Mouse (Mus musculus) adipocyte (in vitro differentiated cells): ENCODE results near the gene Hoxb3.

ENCODE experiments used
- DNase-seq: peaks from one replicate; pipeline ENCODE4 v3.0.0-alpha.2; 2016; ENCODE audit warnings: low spot score

Hoxb3 gene

DNA sequence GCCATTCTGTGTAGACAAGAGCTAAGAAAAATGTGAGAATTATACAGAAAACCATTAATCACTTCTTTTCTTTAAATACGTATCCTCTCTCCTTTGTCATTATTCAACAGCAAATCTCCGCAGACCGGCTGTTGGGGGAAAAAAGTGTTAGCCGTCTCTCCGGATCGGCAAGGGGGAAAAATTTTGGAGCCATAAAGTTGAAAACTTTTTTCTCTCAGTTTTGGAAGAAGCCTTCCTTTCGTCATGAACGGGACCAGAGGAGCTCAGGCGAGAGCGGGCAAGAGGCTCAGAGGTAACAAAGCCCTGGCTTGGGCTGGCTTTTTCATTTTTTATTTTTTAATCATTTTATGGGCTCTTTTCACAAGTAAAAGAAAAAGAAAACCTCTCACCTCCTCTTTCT, at the start of gene Hoxb3:
TSS of gene Hoxb3 (plus strand) at position 173 of the 400 bp plus-strand sequence.
- DNase-seq = no peak

DNA sequence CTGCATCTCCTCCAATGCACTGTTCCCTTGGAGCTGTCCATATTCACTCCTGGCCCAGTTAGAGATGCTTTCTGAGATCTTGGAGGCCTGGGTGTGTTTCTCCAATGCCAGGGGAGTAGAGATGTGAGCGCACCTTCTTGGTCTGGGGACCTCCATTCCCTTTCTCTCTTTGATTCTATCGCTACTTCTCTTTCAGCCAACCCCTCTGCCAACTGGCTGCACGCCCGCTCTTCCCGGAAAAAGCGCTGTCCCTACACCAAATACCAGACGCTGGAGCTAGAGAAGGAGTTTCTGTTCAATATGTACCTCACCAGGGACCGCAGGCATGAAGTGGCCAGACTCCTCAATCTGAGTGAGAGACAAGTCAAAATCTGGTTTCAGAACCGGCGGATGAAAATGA, 48.7 kb upstream of the Hoxb3 start:
- DNase-seq = no peak

DNA sequence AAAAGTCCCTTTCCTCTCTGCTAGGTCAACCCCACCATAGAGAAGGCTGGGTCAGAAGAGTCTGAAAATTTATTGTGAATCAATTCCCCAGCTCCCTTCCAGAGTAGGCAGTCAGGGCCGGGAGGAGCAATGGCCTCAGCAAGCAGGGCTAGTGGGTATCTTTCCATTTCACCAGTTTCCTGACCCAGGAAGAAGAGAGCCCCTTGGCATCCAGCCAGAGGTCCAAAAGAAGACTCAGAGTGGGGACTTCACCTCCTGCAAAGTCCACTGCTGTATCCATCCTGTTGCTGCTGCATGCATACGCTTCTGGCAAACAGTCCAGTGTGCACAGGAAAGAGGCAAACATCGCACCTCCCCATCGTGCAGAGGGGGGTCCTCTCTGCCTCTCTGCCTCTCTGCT, 47.2 kb upstream of the Hoxb3 start:
- DNase-seq = no peak

DNA sequence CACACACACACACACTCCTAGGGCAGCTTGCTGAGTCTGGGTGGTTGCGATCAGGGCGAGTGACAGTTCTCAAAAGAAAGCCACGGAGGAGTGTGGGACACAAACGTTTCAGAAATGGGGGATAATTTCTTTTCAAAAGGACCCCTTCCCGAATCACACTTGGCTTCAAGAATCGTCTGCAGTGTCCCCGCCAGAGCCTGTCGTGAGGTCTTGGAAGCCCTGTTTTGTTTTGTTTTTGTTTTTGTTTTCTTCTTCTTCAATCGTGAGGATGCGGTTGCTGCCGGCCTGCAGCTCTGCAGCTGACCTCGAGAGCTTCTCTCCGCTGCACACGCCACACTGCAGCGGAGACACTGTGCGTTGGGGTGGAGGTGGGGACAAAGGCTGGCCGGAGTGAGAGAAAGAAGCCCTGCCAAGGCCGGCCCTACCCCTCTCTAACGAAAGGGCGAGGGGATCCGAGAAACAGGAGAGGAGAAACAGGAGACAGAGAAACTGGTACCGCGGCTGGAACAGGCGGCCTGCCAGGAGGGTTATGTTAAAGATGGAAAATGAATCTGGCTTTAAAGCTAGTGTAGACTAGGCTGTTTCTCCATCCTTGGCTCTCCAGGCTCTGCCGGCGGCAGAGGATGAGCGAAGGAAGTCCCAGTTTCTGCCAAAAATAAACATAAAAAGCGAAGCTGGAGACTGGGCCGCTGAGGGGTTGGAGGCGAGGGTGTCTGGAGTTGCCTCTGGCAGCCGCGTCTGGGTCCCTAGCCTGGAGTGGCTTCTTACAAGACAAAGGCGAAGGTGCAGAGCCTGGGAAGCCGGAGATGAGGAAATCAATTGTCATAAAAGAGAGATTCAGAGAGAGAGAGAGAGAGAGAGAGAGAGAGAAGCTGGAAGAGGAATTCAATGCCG, 45.7 kb upstream of the Hoxb3 start:
- DNase-seq = no peak

DNA sequence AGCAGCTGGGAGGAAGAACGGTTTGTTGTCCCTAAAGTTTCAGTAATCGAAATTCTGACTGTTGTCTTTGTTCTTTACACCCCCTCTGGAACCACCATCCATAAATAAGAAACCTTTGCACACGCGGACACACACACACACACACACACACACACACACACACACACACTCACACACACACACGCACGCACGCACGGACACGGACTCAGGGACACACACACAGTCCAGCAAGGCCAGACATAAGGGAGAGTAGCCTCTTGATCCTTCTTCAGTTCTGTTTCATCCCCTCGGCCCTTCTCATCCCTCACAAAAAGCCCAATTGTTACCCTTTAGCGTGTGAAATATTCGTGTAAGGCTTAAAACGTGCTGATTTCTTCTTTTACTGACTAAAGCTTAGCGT, 44.8 kb upstream of the Hoxb3 start:
- no peak for DNase-seq

DNA sequence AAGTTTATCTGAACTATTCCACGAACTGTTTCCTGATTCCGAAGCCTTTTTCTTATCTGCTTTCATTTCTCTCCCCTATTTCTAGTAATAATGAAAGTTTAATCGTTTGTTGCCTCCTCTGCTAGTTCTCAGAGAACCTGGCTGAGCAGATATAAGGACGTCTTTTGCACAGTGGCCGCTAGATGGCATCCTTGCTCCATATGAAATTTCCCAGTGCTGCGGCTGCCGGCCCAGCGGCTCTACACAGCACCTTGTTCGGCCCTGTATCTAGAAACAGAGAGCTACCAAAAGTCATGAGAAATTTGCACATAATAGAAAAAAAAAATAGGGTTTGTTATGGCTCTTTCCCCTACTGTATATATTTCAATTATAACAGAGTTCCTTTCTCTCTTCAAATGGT, 44.4 kb upstream of the Hoxb3 start:
- DNase-seq = peak; percentile 88

DNA sequence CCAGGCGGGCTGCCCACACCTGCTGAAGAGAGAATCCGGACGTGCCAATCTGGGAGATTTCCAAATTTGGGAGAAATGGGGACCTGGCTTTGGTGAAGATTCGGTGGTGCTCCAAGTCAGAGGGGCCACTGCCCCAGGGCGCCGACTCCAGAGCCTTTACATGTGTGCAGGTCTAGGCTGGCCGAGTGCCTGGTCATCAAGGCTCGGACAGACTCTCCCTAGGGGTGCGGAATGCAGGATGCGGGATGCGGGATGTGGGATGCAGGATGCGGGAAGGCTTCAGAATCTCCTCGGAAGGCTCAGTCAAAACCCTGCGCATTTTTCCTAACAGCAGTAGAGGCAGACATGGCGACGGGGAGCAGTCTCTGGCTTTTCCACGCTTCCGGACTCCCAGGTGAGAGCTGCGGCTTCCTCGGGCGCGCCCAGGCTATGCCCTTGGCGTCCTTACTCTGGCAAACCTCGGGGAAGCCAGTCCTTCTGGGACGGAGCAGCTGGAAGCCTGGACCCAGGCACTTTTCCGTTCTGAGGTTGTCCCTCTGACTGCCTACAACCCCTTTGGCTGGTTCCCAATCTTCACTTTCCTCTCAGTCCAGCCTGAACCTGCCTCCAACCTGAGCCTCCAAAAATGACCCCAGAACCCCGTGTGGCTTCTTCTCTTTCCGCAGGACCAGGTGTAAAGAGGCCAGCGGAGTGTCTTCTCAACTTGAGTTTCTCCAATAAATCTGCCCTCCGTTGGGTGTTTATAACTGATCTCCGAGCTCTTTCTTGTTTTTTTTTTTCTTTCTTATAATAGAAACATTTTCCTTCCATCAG, 43.5 kb upstream of the Hoxb3 start:
- DNase-seq = no peak

DNA sequence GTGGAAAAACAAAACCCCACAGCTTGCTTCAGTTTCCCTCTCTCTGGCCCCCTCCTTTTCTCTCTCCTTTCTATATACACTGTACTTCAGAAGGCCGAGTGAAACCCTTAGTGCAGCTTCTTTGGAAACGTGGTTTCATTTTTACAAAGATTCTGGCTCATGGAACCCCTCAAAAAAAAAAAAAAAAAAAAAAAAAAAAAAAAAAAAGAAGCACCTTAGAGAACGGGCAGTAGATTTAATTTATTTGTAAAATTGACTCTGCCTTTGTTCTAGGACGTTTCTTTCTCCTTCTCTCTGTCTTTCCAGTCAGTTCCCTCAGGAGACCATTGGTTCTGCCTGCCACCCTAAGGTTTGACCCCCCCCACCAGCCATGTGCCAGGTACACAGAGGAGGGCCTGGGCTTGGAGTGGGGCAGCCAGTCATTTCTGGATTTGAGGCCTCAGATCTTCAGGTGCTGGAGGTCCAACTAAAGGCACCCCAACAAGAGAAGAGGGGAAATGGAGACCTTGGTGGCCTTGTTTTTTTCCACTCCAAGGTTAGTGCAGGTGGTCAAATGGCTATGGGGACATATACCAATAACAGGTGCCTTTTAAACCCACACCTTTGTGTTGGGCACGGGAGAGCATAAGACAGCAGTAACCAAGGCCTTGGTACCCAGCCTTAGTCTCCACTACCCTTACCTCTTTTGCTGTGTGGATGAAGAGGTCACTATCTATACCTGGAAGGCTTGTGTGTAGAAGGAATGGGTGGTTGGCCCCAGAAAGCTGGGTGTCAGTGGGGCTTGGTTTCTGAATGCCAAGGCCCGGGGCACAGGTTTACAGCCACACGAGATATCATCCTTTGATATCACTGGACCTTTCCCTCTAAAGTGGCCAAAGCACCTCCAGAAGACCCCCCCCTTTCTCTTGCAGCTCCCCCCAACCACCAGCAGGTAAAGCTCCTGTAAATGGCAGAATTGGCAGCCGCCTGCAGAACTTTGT, 42.4 kb upstream of the Hoxb3 start:
- DNase-seq = no peak

DNA sequence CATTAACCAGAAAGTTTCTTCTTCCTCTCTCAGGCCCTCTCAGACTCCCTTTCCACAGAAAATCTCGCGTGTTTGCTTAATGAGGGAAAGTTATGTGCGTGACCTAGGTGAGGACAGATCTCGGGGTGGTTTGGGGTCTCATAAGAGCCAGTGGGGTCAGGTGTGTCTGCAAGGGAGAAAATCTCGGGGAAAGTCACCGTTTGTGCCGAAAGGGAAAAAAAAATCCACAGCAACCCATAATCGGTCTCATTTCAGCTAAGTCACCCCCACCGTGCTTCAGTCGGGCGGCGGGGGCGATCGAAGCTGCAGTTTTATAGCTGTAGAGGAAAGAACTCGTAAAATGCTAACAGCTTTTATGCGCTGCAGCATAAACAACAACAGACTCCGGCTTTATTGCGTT, 41.7 kb upstream of the Hoxb3 start:
- DNase-seq = no peak

DNA sequence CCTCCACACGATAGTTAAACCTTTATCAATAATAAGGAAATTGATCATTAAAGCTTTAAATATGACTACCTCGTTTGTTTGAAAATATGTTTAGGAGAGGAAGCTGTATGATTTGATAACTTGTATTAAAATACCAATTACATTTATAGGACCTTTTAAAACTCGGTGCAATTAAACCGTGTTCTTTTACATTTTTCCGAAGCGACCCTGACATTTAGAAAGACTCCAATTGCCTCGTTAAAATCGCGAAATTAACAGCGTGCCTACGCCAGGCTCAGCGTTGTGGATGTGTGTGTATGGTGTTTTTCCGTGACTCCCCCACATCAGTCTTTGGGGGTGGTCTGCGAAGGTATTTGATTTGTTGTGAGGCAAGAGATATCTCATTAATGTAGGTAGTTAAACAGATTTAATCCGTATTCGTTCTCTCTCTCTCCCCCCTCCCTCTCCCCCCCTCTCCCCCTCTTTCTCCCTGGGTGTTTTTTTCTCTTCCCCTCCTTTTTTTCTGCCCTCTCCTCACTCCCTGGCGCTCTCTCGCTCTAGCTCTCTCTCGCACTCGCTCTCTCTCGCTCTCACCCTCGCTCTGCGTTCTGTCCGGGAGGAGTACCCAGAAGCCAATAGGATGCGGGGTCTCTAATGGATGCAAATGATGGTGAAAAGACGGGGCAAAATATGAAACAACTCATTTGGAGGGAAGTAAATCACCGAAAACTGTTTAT, 41.1 kb upstream of the Hoxb3 start, which contains the start of gene Hoxb8:
TSS of gene Hoxb8 (plus strand) at position 51 of the 716 bp plus-strand sequence.
- DNase-seq = no peak

DNA sequence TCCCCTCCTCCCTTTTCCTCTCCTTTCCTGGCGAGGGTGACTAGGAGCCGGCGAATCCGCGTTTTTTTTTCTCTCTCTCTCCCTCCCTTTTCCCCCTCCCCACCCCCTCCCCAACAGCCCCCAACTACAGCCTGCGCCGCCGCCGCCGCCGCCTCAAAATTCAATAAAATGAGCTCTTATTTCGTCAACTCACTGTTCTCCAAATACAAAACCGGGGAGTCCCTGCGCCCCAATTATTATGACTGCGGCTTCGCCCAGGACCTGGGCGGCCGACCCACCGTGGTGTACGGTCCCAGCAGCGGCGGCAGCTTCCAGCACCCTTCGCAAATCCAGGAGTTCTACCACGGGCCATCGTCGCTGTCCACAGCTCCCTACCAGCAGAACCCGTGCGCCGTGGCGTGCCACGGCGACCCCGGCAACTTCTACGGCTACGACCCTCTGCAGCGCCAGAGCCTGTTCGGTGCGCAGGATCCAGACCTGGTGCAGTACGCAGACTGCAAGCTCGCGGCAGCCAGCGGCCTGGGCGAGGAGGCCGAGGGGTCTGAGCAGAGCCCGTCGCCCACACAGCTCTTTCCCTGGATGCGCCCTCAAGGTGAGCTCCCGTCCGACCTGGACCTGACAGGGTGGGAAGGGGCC, 40.2 kb upstream of the Hoxb3 start:
- DNase-seq = no peak

DNA sequence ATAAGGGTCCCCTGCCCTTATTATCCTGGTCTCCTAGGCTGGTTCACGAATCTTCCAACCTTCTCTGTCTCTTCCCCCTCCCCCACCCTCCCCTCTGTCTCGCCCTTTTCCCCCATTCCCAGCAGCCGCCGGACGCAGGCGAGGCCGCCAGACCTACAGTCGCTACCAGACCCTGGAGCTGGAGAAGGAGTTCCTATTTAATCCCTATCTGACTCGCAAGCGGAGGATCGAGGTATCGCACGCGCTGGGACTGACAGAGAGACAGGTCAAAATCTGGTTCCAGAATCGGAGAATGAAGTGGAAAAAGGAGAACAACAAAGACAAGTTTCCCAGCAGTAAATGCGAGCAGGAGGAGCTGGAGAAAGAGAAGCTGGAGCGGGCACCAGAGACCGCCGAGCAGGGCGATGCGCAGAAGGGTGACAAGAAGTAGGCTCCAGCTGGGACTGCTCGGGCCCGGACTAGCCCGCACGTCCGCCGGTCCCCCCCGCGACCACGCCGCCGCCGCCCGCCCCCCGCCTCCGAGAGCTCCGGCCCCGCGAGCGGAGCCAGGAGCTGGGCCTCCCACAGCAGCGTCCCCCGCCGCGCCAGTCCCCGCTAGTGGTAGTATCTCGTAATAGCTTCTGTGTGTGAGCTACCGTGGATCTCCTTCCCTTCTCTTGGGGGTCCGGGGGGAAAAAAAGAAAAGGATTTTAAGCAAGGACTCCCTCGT, 38.9 kb upstream of the Hoxb3 start:
- DNase-seq = no peak

DNA sequence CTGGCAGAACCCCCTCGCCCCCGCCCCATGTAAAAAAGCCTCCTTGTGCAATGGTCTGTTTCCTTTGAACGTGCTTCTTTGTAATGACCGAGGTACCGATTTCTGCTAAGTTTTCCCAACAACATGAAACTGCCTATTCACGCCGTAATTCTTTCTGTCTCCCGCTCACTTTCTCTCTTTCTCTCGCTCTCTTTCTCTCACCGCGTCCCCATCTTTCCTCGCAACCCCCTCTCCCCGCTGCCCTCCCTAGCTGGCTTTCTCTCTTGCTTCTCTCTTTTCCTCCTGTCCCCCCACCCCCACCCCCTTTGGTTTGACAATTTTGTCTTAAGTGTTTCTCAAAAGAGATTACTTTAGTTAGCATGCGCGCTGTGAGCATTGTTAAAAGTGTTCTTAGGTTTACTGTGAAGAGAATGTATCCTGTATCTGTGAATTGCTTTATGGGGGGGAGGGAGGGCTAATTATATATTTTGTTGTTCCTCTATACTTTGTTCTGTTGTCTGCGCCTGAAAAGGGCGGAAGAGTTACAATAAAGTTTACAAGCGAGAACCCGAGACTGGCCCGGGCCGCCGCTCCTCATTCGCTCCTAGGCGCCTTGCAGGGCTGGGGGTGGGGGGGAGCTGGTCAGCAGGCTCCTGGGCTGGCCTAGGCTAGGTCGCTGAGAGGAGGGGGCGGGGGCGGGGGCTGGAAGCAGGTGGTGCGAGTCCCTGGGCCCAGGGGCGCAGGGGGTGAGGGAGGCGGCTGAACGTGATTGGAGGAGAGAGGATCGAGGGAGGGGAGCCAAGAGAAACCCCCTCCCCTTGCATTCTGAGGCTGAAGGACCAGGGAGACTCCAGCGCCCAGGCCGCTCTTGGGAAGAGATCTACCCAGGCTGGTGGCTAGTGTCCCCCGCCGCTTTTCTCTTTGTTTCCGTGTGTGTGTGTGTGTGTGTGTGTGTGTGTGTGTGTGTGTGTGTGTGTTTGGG, 38.1 kb upstream of the Hoxb3 start:
- DNase-seq = no peak

DNA sequence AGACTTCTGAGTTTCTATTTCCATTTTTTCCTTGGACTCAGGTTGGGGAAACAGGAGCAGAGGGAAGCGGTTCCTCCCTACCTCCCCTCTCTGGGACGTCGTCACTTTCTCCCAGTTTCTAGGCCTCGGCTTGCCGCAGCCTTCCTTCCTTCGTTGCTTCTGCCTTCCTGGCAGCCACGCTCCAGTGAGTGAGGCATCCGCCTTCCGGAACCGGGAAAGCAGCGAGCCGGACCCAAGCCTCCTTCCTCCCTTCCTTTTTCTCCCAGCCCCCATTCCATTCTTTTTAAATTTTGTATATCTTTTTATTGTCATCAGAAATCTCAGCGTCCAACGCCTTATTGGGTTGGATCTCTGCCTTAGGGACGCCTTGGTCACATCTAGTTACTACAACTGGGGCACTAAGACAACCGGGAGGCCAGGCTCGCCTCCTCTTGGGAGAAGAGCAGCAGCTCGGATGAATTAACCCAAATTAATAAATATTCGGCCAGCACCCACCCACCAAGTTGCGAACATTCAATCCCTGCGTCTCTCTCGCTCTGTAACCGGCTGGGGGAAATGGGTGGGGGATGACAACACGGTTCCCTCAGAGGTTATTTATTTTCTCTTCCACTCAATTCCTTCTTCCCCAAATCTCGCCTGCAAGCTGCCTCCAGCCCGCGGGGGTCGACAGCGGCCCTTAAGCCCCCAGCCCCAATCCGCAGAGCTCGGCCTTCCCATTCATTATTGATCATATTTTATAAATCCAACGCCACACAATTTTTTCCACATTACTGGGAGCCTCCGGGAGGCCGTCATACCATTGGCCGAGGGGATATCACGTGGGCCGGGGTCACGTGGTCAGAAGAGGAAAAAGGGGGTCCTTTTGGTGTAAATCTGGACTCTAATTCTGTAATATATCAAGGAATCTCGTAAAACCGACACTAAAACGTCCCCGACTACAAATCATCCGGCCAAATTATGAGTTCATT, 37.1 kb upstream of the Hoxb3 start, which contains the start of gene Hoxb7:
TSS of gene Hoxb7 (plus strand) at position 853 of the 968 bp plus-strand sequence.
- no peak for DNase-seq

DNA sequence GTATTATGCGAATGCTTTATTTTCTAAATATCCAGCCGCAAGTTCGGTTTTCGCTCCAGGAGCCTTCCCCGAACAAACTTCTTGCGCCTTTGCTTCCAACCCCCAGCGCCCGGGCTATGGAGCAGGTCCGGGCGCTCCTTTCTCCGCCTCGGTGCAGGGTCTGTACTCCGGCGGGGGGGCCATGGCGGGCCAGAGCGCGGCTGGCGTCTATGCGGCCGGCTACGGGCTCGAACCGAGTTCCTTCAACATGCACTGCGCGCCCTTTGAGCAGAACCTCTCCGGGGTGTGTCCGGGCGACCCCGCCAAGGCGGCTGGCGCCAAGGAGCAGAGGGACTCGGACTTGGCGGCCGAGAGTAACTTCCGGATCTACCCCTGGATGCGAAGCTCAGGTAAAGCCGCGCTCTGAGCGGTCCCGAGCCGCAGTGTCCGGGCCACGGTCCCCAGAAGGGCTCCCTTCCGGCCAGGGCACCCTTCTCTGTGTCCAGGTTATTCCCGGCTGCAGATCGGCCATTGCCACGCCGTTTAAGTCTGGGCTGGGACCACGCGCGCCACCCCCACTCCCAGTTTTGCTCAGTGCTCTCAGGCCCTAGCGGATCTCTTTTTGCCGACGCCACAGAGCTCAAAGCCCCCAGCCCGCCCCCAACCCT, 36.3 kb upstream of the Hoxb3 start:
- DNase-seq = no peak

DNA sequence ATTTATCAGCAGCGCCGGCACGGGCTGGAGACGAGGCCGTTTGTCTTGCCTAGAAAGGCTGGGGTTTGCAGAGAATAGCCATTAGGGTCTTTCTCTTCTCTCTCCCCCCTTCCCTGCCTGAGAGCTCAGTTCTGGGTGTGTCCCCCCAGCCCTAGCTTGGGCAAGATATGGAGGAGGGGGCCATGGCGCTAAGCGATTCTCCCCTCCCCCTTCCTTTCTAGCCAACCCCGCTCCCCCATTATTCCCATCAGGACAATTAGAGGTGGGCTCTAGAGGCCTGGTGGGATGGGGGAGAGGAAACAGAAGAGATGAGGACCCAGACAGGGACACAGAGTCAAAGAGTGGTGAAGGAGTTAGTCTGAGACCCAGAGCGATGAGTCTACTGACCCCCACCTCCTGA, 35.7 kb upstream of the Hoxb3 start:
- no peak for DNase-seq
